Mouse (Mus musculus): ENCODE results near the gene Sbno2.
A peak's percentile ranks its signal among the peaks of the same experiment; 100 is the strongest.

The Sbno2 gene

GRCm38 (mm10) chr10:80105460-80105859, at the start of gene Sbno2:
TSS of gene Sbno2 (minus strand) at chr10:80105571.
- no peak for DNase-seq

- DNase-seq, result no peak
These were observed 49.0 kb upstream of the Sbno2 start for GRCm38 (mm10) chr10:80154384-80154783.

- no peak for DNase-seq
These were observed 48.3 kb upstream of the Sbno2 start for GRCm38 (mm10) chr10:80153713-80154112.

- DNase-seq, result no peak
These were observed 47.5 kb upstream of the Sbno2 start for GRCm38 (mm10) chr10:80152873-80153260.

- DNase-seq, result no peak
These were observed 46.9 kb upstream of the Sbno2 start for GRCm38 (mm10) chr10:80152071-80152872.

- DNase-seq, result peak; percentile 76
These were observed 46.1 kb upstream of the Sbno2 start for GRCm38 (mm10) chr10:80151211-80152034.

GRCm38 (mm10) chr10:80150226-80151210, 45.1 kb upstream of the Sbno2 start:
- DNase-seq, result peak; percentile 84

GRCm38 (mm10) chr10:80149291-80150225, 44.2 kb upstream of the Sbno2 start:
- DNase-seq, result peak; percentile 93

- DNase-seq, result peak; percentile 95
These were observed 43.4 kb upstream of the Sbno2 start for GRCm38 (mm10) chr10:80148610-80149290.

- peak; percentile 79 for DNase-seq
These were observed 42.6 kb upstream of the Sbno2 start, which contains the start of gene Midn for GRCm38 (mm10) chr10:80147719-80148601. TSS of gene Midn (plus strand) at chr10:80148272.

- DNase-seq, result no peak
These were observed 41.9 kb upstream of the Sbno2 start for GRCm38 (mm10) chr10:80147146-80147718.

- DNase-seq, result no peak
These were observed 41.2 kb upstream of the Sbno2 start for GRCm38 (mm10) chr10:80146568-80147011.

- no peak for DNase-seq
These were observed 40.5 kb upstream of the Sbno2 start for GRCm38 (mm10) chr10:80145896-80146295.

GRCm38 (mm10) chr10:80144864-80145838, 39.8 kb upstream of the Sbno2 start:
- peak; percentile 82 for DNase-seq

- no peak for DNase-seq
These were observed 38.8 kb upstream of the Sbno2 start for GRCm38 (mm10) chr10:80144159-80144558.

GRCm38 (mm10) chr10:80143664-80144063, 38.3 kb upstream of the Sbno2 start:
- DNase-seq, result no peak

- DNase-seq, result no peak
These were observed 37.2 kb upstream of the Sbno2 start for GRCm38 (mm10) chr10:80142530-80142925.
